Mouse (Mus musculus): Measurements from ENCODE around the gene Wdr11.

The Wdr11 gene

GRCm38 (mm10) chr7:129654923-129655322 lies 63.3 kb downstream of the Wdr11 start:
- DNase-seq: no peak

GRCm38 (mm10) chr7:129655604-129656226 lies 64.1 kb downstream of the Wdr11 start:
- DNase-seq: no peak

- no peak for DNase-seq
Measured at GRCm38 (mm10) chr7:129657867-129658266, 66.2 kb downstream of the Wdr11 start.

DNA sequence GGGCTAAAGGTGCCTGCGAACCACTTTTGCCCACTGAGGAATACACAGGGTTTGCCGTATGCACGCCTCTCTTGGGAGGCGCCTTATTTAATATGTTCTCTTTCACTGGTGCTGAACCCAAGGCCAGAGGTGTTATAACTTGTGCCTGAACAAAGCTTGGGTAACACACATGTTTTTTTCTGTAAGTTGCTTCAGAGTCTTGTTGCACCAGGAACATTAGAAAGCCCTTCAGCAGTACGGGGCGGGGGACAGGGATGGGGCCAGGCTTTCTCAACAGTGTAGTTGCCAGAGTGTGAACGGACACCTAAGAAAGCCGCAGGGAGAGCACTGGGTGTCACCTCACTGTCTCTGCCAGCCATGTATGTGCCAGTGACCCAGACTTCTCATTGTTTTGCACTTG lies 68.1 kb downstream of the Wdr11 start:
- DNase-seq: no peak

GRCm38 (mm10) chr7:129660546-129660945 lies 68.9 kb downstream of the Wdr11 start:
- no peak for DNase-seq

GRCm38 (mm10) chr7:129662051-129662789 lies 70.6 kb downstream of the Wdr11 start:
- DNase-seq: no peak

- no peak for DNase-seq
Measured at GRCm38 (mm10) chr7:129663781-129664505, 72.3 kb downstream of the Wdr11 start.

DNA sequence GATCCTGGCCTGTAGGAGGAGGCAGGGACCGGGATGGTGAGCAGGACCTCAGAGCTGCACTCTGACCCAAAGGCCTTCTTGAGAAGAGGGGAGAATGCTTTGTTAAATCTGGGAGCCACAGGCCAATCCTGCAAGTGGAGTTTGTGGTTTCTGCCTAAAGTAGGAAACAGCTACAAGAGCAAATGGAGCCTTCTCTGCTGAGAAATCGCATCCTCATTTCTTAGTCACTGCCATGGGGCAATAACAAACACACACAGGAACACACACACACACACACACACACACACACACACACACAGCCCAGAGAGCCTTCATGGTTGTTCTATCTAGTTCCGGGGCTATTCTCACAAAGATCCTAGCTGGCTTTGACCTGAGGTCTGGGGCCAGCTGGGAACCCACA lies 73.7 kb downstream of the Wdr11 start:
- DNase-seq: no peak

DNA sequence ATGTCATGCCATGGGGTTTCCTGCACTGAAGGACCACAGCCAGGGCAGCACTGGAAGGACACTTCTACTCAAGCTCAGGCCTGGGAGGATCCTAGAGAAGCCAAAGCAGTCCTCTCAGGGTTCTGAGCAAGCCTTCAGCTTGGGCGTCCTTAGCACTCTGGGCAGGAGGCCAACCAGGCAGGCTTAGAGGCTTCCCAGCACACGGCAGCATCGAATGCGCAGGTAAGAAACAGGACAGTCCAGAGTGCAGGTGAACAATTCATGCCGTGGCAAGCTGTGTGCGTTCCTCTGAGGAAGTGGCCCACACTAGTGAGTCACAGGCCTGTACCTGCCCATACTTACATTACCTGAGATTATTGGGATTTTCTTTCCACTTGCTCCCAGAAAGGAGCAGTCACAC lies 74.3 kb downstream of the Wdr11 start:
- DNase-seq: no peak

GRCm38 (mm10) chr7:129666526-129666925 lies 74.9 kb downstream of the Wdr11 start:
- no peak for DNase-seq

DNA sequence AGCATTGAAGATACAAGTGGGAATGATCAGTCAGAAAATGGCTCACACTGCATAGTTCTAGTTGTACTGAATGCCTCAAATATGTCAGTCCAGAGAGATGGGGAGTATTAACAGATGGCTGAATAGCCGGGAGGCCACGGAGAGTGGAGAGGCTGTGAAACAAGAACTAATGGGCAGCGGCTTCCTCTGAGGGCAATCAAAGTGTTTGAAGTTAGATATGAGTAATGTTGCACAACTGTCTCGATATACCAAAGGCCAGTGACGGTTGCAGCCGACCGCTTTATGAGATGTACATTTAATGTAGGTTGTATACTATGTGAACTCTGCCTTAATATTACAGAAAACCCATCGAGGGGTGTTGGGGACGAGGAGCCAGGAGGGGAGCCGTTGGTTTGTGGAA lies 78.6 kb downstream of the Wdr11 start:
- no peak for DNase-seq

- DNase-seq: no peak
Measured at GRCm38 (mm10) chr7:129671675-129672651, 80.3 kb downstream of the Wdr11 start.

DNA sequence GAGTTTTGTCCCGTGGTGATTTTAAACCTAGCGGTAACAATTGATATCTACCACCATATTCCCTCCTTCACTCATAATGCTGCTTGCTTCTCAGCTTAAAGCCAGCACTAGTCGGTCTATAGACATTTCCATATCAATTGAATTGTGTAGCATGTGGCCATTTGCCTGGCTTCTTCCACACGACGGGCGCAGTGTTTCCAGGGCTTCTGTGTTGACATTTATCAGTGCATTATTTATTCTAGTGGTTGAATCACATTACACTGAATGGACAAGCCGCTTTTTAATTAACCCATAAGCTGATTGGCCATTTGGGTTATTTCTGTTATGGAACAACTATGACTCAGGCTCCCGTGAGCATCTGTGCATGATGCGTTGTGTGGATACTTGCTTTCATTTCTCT lies 82.1 kb downstream of the Wdr11 start:
- DNase-seq: no peak

- DNase-seq: no peak
Measured at GRCm38 (mm10) chr7:129674558-129674957, 82.9 kb downstream of the Wdr11 start.

GRCm38 (mm10) chr7:129675852-129676251 lies 84.2 kb downstream of the Wdr11 start:
- no peak for DNase-seq

DNA sequence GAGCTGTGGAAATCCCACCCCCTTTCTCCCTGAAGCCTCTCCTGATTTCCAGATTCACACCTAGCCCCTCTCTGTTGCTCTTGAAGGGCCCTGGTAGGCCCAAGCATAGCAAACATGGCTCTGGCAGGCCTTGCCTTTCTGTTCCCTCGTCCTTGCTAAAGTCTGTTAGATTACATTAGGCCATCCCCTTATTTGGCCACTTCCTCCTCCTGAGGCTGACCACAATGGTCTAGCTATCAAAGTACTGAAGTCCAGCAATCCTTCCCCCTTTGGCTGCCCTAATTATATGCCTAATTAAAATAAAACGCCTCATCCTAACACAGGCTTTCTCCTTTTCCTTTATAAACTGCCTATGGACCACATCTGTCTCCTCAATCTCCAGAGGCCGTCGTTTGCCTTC lies 85.5 kb downstream of the Wdr11 start:
- DNase-seq: no peak

DNA sequence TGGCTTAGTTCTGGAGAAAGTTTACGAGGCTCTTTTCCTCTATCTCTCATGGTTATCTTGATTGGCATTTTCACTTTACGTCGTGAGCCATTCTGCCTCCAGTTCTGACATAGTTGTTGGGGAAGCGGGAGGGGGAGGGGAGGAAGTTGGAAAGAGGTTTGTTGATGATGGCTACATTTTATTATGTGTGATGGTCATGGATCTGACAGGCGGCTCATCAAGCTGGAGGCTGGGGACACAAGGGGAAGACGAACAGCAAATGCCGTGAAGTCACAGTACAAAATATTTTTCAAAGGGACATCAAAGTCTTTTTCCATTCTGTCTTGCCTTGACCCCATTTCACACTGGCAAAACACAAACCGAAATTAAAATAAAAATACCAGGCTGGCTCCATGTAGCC lies 86.8 kb downstream of the Wdr11 start:
- no peak for DNase-seq

DNA sequence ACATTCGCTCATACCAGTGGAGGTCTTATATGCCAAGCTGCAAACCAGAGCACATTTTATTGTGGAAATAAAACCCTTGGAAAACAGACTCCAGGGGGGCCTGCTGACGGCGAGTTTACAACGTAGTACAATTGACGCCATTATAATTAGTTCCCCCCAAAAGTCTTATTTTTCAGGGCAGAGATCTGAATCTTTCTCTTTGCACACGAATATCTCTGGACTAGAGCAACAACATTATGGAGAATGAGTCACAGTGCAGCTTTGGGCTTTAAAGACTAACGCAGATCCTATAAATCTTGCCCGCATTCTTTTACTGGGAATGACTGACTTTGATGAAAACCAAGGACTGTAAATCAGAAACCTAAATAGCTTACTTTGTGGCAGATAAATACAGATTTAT lies 87.3 kb downstream of the Wdr11 start:
- DNase-seq: no peak

- no peak for DNase-seq
Measured at GRCm38 (mm10) chr7:129680534-129681210, 89.0 kb downstream of the Wdr11 start.

DNA sequence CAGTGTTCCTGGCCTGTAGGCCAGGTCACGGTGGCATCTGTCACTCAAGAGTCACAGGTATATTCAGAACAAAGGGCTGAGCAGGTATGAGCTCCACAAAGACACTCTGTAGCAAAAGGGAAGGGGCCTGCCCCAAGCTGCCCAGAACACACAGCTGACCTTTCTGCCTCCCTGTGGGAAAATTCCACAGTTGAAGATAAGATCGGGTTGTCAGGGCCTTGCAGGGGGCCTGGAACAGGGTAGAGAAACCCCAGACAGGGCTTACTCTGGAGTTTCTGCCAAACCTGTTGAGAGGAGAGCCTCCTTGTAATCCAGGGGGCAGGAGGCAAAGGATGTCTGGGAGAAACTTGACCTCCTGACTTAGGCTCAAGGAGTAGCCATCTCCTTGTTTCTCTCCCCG lies 90.9 kb downstream of the Wdr11 start:
- no peak for DNase-seq

- no peak for DNase-seq
Measured at GRCm38 (mm10) chr7:129685326-129685725, 93.7 kb downstream of the Wdr11 start.

Measured in right cerebral cortex, adult 18-20 months (tissue).